Mouse (Mus musculus): ENCODE results near the gene Samd4b. TPM values are rescaled to one million over a fixed set of nuclear protein-coding genes. Genes with fewer than 3 reads are reported as not detected.

Gene Samd4b
- polyA plus RNA-seq, 1 experiment from 2014 or later: 21.6 TPM

DNA sequence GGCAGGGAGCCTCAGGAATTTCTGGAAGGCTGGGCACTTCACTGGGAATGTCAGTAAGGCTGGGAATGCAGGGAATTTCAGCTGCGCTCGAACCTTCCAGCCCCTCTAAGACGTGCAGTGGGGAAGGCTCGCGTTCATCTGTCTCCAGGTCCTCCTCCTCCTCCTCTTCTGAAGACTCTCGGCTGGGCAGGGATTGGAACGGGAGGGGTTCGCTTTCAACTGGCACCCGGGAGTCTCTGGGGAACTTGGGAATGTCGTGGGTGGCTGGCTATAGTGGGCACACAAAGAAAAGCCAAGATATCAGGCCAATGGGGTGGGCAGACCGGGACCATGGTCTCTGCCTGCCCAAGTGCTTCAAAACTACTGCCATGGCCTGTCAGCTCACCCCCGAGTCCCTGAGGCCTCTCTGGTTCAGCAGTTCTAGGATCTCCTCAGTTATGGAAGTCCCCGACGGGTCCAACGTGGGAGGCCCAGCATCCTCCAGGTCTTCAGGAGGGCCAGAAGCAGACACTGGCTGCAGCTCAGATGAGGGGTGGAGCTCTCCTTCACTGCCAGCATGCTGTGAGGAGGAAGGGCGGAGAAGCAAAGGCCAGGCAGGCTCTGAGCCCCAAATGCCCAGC is 235.4 kb downstream of the Samd4b start:
- peaks cover 10% of the 10 kb centered on the region for H3K4me1 ChIP-seq (replicated peaks)
- no peak for ATAC-seq (ENCODE audit: low FRiP score)
- 90% methylated on average over 16 of the region's 16 CpGs for WGBS
- peaks cover 77% of the 10 kb centered on the region for H3K36me3 ChIP-seq
- no peaks in the 10 kb centered on the region for H3K27me3 ChIP-seq
- H3K4me3 ChIP-seq: no peak overlapping the region
- H3K9ac ChIP-seq: no peak overlapping the region
- H3K27ac ChIP-seq: no peak overlapping the region
- H3K4me2 ChIP-seq: no peak overlapping the region
- H3K9me3 ChIP-seq: no peaks in the 10 kb centered on the region

DNA sequence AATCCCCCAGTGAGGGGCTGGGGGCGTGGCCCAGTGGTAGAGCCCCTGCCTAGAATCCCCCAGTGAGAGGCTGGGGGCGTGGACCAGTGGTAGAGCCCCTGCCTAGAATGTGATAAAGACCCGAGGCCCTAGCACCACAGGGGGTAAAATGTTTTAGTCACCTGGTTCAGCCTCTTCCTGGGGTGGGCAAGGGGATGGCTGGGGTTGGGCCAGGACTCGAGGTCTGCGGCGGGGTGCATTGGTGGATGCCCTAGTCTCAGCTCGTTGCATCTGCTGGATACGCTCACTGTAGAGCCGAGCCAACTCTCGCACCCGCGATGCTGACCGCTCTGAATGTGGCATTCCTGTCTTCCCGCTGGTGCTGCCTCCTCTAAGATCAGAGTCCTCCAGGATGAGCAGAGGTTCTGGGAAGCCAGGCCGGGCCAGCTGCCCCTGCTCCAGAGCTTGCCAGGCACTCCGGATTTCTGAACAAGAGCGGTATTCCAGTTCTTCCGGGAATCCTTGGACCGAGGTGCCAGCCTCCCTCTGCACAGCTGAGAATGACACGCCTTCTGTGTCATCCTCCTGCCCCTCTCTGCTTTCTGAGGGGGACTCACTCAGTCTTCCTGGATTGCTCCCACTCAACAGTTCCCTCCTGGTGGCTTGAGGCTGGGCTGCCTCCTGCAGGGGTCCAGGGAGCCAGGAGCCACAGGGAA is 236.2 kb downstream of the Samd4b start:
- H3K36me3 ChIP-seq: peaks cover 71% of the 10 kb centered on the region
- no peak for ATAC-seq (ENCODE audit: low FRiP score)
- 93% methylated on average over 20 of the region's 20 CpGs for WGBS

DNA sequence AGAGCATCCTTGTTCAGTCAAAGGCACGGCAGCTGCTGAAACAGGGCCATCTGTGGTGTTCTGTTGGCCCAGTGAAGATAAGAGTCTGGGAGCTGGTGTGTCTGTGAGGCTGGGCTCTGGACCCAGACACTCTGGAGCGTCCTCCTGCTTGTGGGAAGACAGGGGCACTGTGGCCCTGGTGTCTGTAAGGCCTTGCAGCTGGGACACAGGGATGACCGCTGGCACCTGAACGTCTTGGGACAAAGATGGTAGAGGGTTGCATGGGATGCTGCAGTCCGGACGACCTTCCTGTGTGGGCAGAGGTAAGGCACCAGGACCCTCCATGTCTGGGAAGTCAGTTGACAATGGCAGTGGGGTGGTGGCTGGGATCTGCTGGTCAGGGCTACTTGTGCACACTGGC is 237.7 kb downstream of the Samd4b start:
- H3K27me3 ChIP-seq: no peaks in the 10 kb centered on the region
- WGBS: 97% methylated on average over 6 of the region's 6 CpGs
- peaks cover 16% of the 10 kb centered on the region for H3K4me1 ChIP-seq (replicated peaks)
- H3K4me3 ChIP-seq: no peak overlapping the region
- no peak overlapping the region for H3K4me2 ChIP-seq
- no peak overlapping the region for H3K9ac ChIP-seq
- ATAC-seq (ENCODE audit: low FRiP score): no peak
- no peak overlapping the region for H3K27ac ChIP-seq
- H3K36me3 ChIP-seq: peaks cover 64% of the 10 kb centered on the region
- no peaks in the 10 kb centered on the region for H3K9me3 ChIP-seq

More for the DNA sequence above, 236.2 kb downstream of the Samd4b start:
- H3K9ac ChIP-seq: no peak overlapping the region
- no peak overlapping the region for H3K27ac ChIP-seq
- H3K27me3 ChIP-seq: no peaks in the 10 kb centered on the region
- no peak overlapping the region for H3K4me2 ChIP-seq
- H3K9me3 ChIP-seq: no peaks in the 10 kb centered on the region
- peaks cover 16% of the 10 kb centered on the region for H3K4me1 ChIP-seq (replicated peaks)
- H3K4me3 ChIP-seq: no peak overlapping the region

DNA sequence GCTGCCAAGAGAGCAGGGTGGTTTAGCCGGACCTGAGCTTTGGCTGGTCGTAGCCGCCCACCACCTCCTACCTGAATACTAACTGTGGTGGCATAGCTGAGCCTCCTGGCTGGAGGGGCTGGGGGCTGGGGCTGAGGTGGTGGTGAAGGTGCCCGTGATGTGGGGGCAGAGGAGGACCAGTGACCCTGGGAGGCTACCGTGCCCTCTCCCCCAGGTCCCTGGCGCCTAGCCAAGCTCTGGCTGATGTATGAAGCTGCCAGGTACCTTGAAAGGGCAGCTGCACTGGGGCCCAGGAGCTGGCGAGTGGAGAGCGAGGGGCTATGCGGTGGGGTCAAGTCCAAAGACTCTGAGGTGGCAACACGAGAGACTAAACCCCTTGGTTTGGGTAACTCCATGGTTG is 238.1 kb downstream of the Samd4b start:
- Histone ChIP-seq H3K4me2 (no peak overlapping the region), H3K9ac (no peak overlapping the region; the same call in 1 of the 2 replicates), H3K4me3 (no peak overlapping the region), H3K27ac (no peak overlapping the region), H3K36me3 (peaks cover 64% of the 10 kb centered on the region), H3K4me1 (replicated peaks) (peaks cover 16% of the 10 kb centered on the region), H3K9me3 (no peaks in the 10 kb centered on the region), H3K27me3 (no peaks in the 10 kb centered on the region)
- ATAC-seq (ENCODE audit: low FRiP score): no peak
- 93% methylated on average over 10 of the region's 10 CpGs for WGBS

DNA sequence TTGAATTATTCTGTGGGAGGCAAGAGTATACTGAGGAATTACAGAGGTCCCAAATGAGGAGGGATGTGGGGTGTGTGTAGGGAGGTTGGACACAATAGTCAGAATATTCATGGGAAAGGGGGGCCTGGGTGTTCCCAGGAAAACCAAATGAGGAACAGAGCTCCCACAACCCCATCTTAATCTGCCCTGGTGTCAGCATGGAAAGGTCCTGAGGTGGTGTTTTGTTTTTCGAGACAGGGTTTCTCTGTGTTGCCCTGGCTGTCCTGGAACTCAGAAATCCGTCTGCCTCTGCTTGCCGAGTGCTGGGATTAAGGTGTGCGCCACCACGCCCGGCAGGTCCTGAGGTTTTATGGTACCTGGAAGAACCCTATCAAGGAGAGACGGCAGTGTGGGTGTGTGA is 239.5 kb downstream of the Samd4b start:
- H3K9ac ChIP-seq: no peak overlapping the region
- WGBS: 78% methylated on average over 7 of the region's 7 CpGs

DNA sequence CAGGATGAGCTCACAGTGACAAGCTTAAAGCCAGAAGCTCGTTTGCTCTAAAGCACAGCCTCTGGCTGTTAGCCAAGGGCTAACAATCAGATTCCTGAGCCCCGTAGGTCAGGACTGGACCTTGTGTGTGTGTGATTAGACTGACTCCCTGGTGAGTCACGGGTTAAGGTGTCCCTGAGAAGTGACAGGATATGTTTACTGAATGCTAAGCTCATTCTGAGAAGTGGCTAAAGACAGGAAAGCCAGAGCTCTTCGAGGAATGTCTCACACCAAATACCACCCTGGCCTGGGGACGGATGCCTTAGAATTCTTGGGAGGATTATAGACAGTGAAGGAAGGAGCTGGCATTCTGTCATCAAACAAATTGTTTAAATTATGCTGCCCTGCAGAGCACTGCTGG is 240.0 kb downstream of the Samd4b start:
- Histone ChIP-seq H3K9me3 (no peaks in the 10 kb centered on the region), H3K27ac (peak overlapping the region; percentile 49; the same call in 1 of the 2 replicates), H3K4me3 (no peak overlapping the region), H3K27me3 (no peaks in the 10 kb centered on the region), H3K36me3 (peaks cover 66% of the 10 kb centered on the region), H3K4me2 (no peak overlapping the region), H3K4me1 (replicated peaks) (peaks cover 16% of the 10 kb centered on the region), H3K9ac (no peak overlapping the region)
- no peak for ATAC-seq (ENCODE audit: low FRiP score)
- 17% methylated on average over 5 of the region's 5 CpGs for WGBS

More for the DNA sequence above, 239.5 kb downstream of the Samd4b start:
- Histone ChIP-seq H3K4me2 (no peak overlapping the region), H3K27me3 (no peaks in the 10 kb centered on the region), H3K27ac (peak overlapping the region; percentile 49), H3K36me3 (peaks cover 63% of the 10 kb centered on the region), H3K4me3 (no peak overlapping the region), H3K9me3 (no peaks in the 10 kb centered on the region), H3K4me1 (replicated peaks) (peaks cover 16% of the 10 kb centered on the region)
- ATAC-seq (ENCODE audit: low FRiP score): no peak

DNA sequence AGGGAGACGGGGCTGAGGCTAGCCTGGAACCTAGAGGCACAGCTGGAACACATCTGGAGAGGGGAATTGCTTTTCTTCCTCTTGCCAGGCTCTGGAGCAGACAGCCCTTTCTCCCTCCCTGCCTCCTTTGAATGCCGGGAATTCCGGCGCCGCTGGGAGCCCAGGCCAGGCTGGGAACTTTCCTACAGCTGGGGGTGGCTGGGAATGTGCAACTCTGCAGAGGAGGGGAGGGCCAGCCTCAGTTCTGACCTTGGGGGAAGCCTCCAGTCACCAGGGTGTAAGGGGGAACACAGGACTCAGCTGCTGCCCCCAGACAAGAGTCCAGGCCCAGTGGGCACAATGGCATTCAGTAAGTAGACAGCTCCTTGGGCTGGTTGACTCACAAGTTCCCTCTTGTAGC is 241.0 kb downstream of the Samd4b start:
- Histone ChIP-seq H3K27ac (peak overlapping the region; percentile 73; the same call in 1 of the 2 replicates), H3K9ac (peak overlapping the region; percentile 35; the same call in 1 of the 2 replicates), H3K4me1 (replicated peaks) (peaks cover 19% of the 10 kb centered on the region), H3K9me3 (no peaks in the 10 kb centered on the region), H3K27me3 (no peaks in the 10 kb centered on the region), H3K36me3 (peaks cover 64% of the 10 kb centered on the region), H3K4me2 (no peak overlapping the region), H3K4me3 (no peak overlapping the region)
- 0% methylated on average over 5 of the region's 5 CpGs for WGBS
- no peak for ATAC-seq (ENCODE audit: low FRiP score)

DNA sequence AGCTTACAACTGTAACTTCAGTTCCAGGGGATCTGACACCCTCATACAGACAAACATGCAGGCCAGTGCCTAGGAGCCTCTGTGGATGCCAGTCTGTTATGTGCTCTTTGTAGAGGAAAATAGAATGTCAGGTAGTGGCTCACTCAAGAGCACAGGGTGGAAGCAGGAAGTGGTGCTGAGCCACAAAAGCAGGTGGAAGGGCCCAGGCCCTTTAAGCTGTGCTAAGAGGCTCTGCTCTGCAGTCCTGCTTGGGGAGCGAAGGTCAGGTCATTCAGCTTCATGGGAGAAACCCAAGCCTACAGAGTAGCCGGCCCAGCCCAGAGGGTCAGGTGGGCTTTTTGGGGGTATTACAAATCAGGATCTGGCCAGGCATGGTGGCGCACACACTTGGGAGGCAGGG is 242.7 kb downstream of the Samd4b start:
- H3K27ac ChIP-seq: no peak overlapping the region
- no peaks in the 10 kb centered on the region for H3K9me3 ChIP-seq
- no peak overlapping the region for H3K4me2 ChIP-seq
- H3K9ac ChIP-seq: no peak overlapping the region
- ATAC-seq (ENCODE audit: low FRiP score): no peak
- no peak overlapping the region for H3K4me3 ChIP-seq
- H3K27me3 ChIP-seq: no peaks in the 10 kb centered on the region
- 88% methylated on average over 3 of the region's 3 CpGs for WGBS
- H3K36me3 ChIP-seq: peaks cover 49% of the 10 kb centered on the region
- peaks cover 28% of the 10 kb centered on the region for H3K4me1 ChIP-seq (replicated peaks)

DNA sequence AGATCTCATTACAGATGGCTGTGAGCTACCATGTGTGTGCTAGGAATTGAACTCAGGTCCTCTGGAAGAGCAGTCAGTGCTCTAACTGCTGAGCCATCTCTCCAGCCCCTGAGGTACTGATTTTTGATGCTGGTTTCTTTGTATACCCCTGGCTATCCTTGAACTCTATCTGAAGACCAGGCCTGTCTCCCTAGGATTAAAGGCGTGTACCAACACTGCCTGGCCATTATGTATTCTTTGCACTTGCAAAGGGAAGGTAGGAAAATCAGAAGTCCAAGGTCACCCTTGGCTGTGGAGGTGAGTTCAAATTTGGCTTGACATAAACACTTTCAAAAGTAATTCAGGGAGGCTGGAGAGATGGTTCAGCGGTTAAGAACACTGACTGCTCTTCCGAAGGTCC is 243.3 kb downstream of the Samd4b start:
- WGBS: 94% methylated on average over 3 of the region's 3 CpGs
- Histone ChIP-seq H3K27me3 (no peaks in the 10 kb centered on the region), H3K36me3 (peaks cover 43% of the 10 kb centered on the region), H3K4me1 (replicated peaks) (peaks cover 34% of the 10 kb centered on the region), H3K4me3 (no peak overlapping the region), H3K27ac (no peak overlapping the region), H3K9me3 (no peaks in the 10 kb centered on the region), H3K9ac (no peak overlapping the region), H3K4me2 (no peak overlapping the region)
- ATAC-seq (ENCODE audit: low FRiP score): no peak

DNA sequence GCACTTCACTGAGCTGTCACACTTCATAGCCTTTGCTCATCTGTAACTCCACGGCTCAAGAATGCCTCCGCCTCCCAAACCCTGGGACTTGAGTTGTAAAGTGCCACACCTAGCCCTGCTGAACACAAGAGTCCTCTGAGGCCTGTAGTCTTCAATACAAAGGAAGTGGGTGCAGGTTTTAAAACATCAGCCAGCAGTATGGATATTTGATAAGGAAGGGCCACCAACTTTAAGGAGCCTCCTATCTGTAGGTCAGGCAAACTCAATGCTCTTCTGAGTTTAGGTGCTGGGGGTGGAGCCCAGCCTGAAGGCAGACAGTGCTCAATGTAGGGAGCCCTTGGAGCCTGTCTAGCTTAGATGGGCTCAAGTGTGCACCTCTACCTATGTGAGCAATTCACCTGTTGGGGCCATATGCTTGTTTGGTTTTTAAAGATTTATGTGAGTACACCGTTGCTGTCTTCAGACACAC is 243.8 kb downstream of the Samd4b start:
- no peak overlapping the region for H3K9ac ChIP-seq
- H3K36me3 ChIP-seq: peaks cover 38% of the 10 kb centered on the region
- no peak overlapping the region for H3K4me3 ChIP-seq
- WGBS: 91% methylated on average over 3 of the region's 3 CpGs
- ATAC-seq (ENCODE audit: low FRiP score): no peak
- no peaks in the 10 kb centered on the region for H3K9me3 ChIP-seq
- no peaks in the 10 kb centered on the region for H3K27me3 ChIP-seq
- peaks cover 37% of the 10 kb centered on the region for H3K4me1 ChIP-seq (replicated peaks)
- no peak overlapping the region for H3K27ac ChIP-seq
- no peak overlapping the region for H3K4me2 ChIP-seq

DNA sequence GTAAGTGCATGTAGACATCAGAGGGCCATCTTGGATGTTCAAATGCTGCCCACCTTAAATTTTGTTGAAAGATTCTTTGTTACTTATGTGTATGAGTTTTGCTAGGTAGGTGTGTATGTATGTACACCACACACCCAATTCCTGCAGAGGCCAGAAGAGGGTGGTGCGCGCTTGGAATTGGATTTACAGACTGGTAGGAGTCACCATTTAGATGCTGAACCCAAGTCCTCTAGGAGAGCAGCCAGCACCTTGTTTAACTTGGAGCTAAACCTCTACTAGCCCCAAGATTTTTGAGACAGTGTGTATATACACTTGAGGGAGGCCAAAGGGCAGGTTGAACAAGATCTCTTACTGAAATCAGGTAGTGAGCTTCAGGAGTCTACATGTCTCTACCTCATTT is 244.7 kb downstream of the Samd4b start:
- peaks cover 34% of the 10 kb centered on the region for H3K36me3 ChIP-seq
- no peak for ATAC-seq (ENCODE audit: low FRiP score)
- no peak overlapping the region for H3K4me2 ChIP-seq
- H3K27ac ChIP-seq: no peak overlapping the region
- no peaks in the 10 kb centered on the region for H3K9me3 ChIP-seq
- no peak overlapping the region for H3K4me3 ChIP-seq
- 97% methylated on average over 2 of the region's 2 CpGs for WGBS
- H3K4me1 ChIP-seq (replicated peaks): peaks cover 33% of the 10 kb centered on the region
- no peaks in the 10 kb centered on the region for H3K27me3 ChIP-seq
- no peak overlapping the region for H3K9ac ChIP-seq

DNA sequence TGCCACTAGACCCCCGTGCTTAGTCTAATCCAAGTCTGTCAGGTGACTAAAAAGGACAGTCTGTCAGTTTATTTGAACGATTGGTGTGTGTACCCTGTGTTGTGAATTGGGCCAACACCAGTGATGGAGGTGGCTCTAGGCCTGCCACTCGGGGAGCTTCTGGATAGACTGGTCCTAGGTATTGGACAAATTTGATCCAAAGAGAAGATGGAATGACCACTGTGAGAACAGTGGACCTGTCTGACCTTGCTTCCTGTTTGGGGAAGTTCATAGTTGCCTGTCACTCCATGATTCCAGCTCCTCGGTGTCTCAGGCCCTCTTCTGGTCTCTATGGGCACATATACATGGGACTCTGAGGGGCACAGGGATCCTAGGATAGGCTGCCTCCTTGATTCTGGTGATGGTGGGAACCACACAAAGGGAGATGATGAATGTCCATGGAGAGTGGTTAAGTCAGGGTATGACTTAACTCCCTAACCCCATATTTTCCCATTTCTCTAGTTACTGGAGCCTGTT is 246.2 kb downstream of the Samd4b start:
- no peak overlapping the region for H3K27ac ChIP-seq
- H3K4me1 ChIP-seq (replicated peaks): peaks cover 21% of the 10 kb centered on the region
- no peak for ATAC-seq (ENCODE audit: low FRiP score)
- peak overlapping the region; percentile 95 for H3K4me2 ChIP-seq
- H3K9ac ChIP-seq: peak overlapping the region; percentile 97
- no peaks in the 10 kb centered on the region for H3K27me3 ChIP-seq
- H3K9me3 ChIP-seq: no peaks in the 10 kb centered on the region
- peak overlapping the region; percentile 84 for H3K4me3 ChIP-seq
- 51% methylated on average over 4 of the region's 4 CpGs for WGBS
- peaks cover 34% of the 10 kb centered on the region for H3K36me3 ChIP-seq

All from hindbrain, embryonic 13.5 days (tissue).